Mouse (Mus musculus): ENCODE data around the gene Olfr455. TPM values are rescaled to one million over a fixed set of nuclear protein-coding genes. Genes with fewer than 3 reads are reported as not detected.

Olfr455 gene
- polyA plus RNA-seq, 1 experiment from 2014 or later, result not detected

Other genes starting within 250 kb of the Olfr455 start
- 0.45 and 0.56 TPM in 2 replicates for gene Fam131b, start 222.9 kb downstream of the Olfr455 start, polyA plus RNA-seq (2015; fragmentation: Nextera tagmentation; extraction: Ambion mirVana)
- 118 and 123 TPM in 2 replicates for gene Zyx, start 198.0 kb downstream of the Olfr455 start, polyA plus RNA-seq (2015; fragmentation: Nextera tagmentation; extraction: Ambion mirVana)
- gene Epha1, start 174.3 kb downstream of the Olfr455 start, polyA plus RNA-seq (2015; fragmentation: Nextera tagmentation; extraction: Ambion mirVana), result 8.9 and 9.4 TPM in 2 replicates
- gene Tas2r143, start 147.3 kb downstream of the Olfr455 start, polyA plus RNA-seq (2015; fragmentation: Nextera tagmentation; extraction: Ambion mirVana), result not detected in 2 replicates
- not detected in 2 replicates for gene Tas2r135, start 142.2 kb downstream of the Olfr455 start, polyA plus RNA-seq (2015; fragmentation: Nextera tagmentation; extraction: Ambion mirVana)
- not detected in 2 replicates for gene Tas2r126, start 113.1 kb downstream of the Olfr455 start, polyA plus RNA-seq (2015; fragmentation: Nextera tagmentation; extraction: Ambion mirVana)
- gene Olfr458, start 82.4 kb downstream of the Olfr455 start, polyA plus RNA-seq (2015; fragmentation: Nextera tagmentation; extraction: Ambion mirVana), result not detected in 2 replicates
- gene Olfr457, start 71.3 kb downstream of the Olfr455 start, polyA plus RNA-seq (2015; fragmentation: Nextera tagmentation; extraction: Ambion mirVana), result not detected in 2 replicates
- gene Olfr456, start 60.4 kb downstream of the Olfr455 start, polyA plus RNA-seq (2015; fragmentation: Nextera tagmentation; extraction: Ambion mirVana), result not detected in 2 replicates
- gene Tcaf3, start 50.1 kb upstream of the Olfr455 start, polyA plus RNA-seq (2015; fragmentation: Nextera tagmentation; extraction: Ambion mirVana), result not detected in 2 replicates
- gene Tcaf2, start 97.7 kb upstream of the Olfr455 start, polyA plus RNA-seq (2015; fragmentation: Nextera tagmentation; extraction: Ambion mirVana), result 5.6 TPM in 2 replicates
- 88.2 and 93.1 TPM in 2 replicates for gene Tcaf1, start 162.5 kb upstream of the Olfr455 start, polyA plus RNA-seq (2015; fragmentation: Nextera tagmentation; extraction: Ambion mirVana)
- not detected in 2 replicates for gene Olfr453, start 191.8 kb upstream of the Olfr455 start, polyA plus RNA-seq (2015; fragmentation: Nextera tagmentation; extraction: Ambion mirVana)
- not detected in 2 replicates for gene Olfr38, start 208.8 kb upstream of the Olfr455 start, polyA plus RNA-seq (2015; fragmentation: Nextera tagmentation; extraction: Ambion mirVana)
- gene Olfr452, start 237.5 kb upstream of the Olfr455 start, polyA plus RNA-seq (2015; fragmentation: Nextera tagmentation; extraction: Ambion mirVana), result not detected in 2 replicates